Mouse (Mus musculus) lung, postnatal 25 days (tissue): ENCODE results near the gene Smlr1.
A peak's percentile ranks its signal among the peaks of the same experiment; 100 is the strongest.

ENCODE experiments used
- DNase-seq: peaks from one replicate; pipeline ENCODE4 v3.0.0; 2022; ENCODE audit warnings: low spot score

The Smlr1 gene

GRCm38 (mm10) chr10:25499323-25500071 lies 36.6 kb downstream of the Smlr1 start:
- DNase-seq = no peak

GRCm38 (mm10) chr10:25488456-25488855 lies 47.6 kb downstream of the Smlr1 start:
- peak; percentile 73 for DNase-seq

- DNase-seq = no peak
These were observed 53.3 kb downstream of the Smlr1 start for GRCm38 (mm10) chr10:25482791-25483190.

DNA sequence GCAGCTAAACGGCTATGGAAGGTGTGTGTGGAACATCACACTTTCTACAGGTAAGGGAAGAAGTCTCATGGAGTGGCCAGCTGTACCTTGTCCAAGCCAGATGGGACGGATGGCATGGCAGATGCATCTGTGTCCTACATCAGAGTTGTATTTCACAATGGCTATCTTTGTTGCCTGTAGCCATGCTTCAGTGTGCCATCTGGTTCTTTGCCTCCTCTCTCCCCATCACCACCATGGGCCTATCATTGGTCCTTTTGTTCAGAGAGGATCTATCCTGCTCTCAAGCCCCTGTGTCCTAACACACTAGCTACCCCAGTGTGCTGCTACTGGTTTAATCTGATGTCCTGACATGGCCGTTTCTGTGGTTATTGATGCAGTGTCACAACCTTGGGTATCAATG lies 56.4 kb downstream of the Smlr1 start:
- DNase-seq = no peak
